Comparison of ENCODE assay signal across 8 mouse cellular contexts in the genomic region with DNA sequence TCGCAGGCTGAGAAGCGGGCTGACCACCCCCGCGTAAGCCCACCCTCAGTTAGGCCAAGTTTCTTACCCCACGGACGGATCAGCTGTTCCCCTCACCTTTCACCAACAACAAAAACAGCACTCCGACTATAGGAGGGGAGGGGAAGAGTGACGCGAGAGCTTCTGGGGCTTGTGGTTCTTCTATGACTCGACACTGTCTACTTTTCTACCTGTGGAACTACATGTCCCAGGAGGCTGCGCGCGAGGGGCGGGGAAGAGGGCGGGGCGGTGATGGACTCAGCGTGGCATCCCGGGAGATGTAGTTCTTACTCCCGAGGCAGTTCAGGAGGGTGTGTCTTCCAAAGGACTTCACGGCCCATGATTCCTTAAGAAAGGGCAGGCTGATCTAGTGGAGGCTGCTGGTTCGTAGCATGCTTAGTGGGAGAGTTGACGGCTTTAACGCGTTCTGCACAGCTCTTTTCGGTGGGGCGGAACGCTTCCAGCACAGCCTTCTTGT. TPM values are rescaled to one million over a fixed set of nuclear protein-coding genes. Genes with fewer than 3 reads are reported as not detected.
DNase-seq lines count a peak whose midpoint lies in the region; ATAC-seq lines count a peak whose summit lies in the region.

A gene (minus strand): TSS at position 199 of the 496 bp plus-strand sequence.

- H3K36me3 ChIP-seq in heart, embryonic 14.5 days (ENCODE audit: control insufficient read depth, insufficient read depth, low read length): peaks cover 27% of the 10 kb centered on the region
- H3K36me3 ChIP-seq in liver, embryonic 13.5 days: no peaks in the 10 kb centered on the region
- H3K36me3 ChIP-seq in stomach, embryonic 16.5 days (ENCODE audit: control insufficient read depth, insufficient read depth, low read length): no peaks in the 10 kb centered on the region

- peak within 1 kb of the TSS; percentile 78 to 97 for H3K4me3 ChIP-seq in heart, embryonic 14.5 days (ENCODE audit: control insufficient read depth in 1 of 2, insufficient read depth in 1 of 2, low read depth in 1 of 2, low read length in 2 of 2)
- H3K4me3 ChIP-seq in liver, embryonic 13.5 days (replicated peaks): peak within 1 kb of the TSS; percentile 75
- H3K4me3 ChIP-seq in stomach, embryonic 16.5 days (replicated peaks; ENCODE audit: low read length): peak within 1 kb of the TSS; percentile 64

- no peaks in the 10 kb centered on the region for H3K9me3 ChIP-seq in heart, embryonic 14.5 days (ENCODE audit: control insufficient read depth, low read length)
- no peaks in the 10 kb centered on the region for H3K9me3 ChIP-seq in liver, embryonic 13.5 days (replicated peaks)
- no peaks in the 10 kb centered on the region for H3K9me3 ChIP-seq in stomach, embryonic 16.5 days (replicated peaks; ENCODE audit: control insufficient read depth, low read length)

- peak within 1 kb of the TSS; percentile 87 for H3K9ac ChIP-seq in heart, embryonic 14.5 days (ENCODE audit: low read length)
- peak within 1 kb of the TSS; percentile 80 for H3K9ac ChIP-seq in liver, embryonic 13.5 days
- peak within 1 kb of the TSS; percentile 73 for H3K9ac ChIP-seq in stomach, embryonic 16.5 days (ENCODE audit: low read length)

- peak; percentile 99 for ATAC-seq in CD4-positive, CD25-positive, alpha-beta regulatory T cell, adult 4 months
- peak; percentile 99 for ATAC-seq in heart, embryonic 14.5 days (ENCODE audit: insufficient number of reproducible peaks, insufficient read depth, low FRiP score, low read depth)
- ATAC-seq in liver, embryonic 13.5 days (ENCODE audit: low read depth): peak; percentile 100
- ATAC-seq in stomach, embryonic 16.5 days (ENCODE audit: insufficient read depth, low FRiP score): peak; percentile 100

- DNase-seq in c-Kit-negative CD71-positive TER-119-positive erythroid progenitor cells, embryonic 14.5 days (ENCODE audit: low read depth, low spot score): peak; percentile 93
- DNase-seq in fibroblast of lung, adult 2 months (ENCODE audit: low read depth): peak; percentile 99
- DNase-seq in kidney, postnatal 14 days: peak; percentile 98
- DNase-seq in liver, embryonic 13.5 days: peak; percentile 90
- DNase-seq in neural tube, embryonic 10.5 days (ENCODE audit: extremely low spot score, low spot score): peak; percentile 99

- under 1% methylated on average over 27 of the region's 27 CpGs for WGBS in heart, embryonic 14.5 days
- 4% methylated on average over 27 of the region's 27 CpGs for WGBS in liver, embryonic 13.5 days (ENCODE audit: insufficient replicate concordance)
- WGBS in stomach, embryonic 16.5 days: under 1% methylated on average over 27 of the region's 27 CpGs

- peaks cover 8 to 11% of the 10 kb centered on the region in 2 experiments; a peak in 3 of 4 replicates for H3K4me1 ChIP-seq in heart, embryonic 14.5 days (ENCODE audit: control insufficient read depth in 2 of 2, insufficient read depth in 2 of 2, low read length in 2 of 2)
- peaks cover 20% of the 10 kb centered on the region for H3K4me1 ChIP-seq in liver, embryonic 13.5 days (replicated peaks)
- H3K4me1 ChIP-seq in stomach, embryonic 16.5 days (ENCODE audit: control insufficient read depth, insufficient read depth, low read length): peaks cover 6% of the 10 kb centered on the region

- no peaks in the 10 kb centered on the region for H3K27me3 ChIP-seq in heart, embryonic 14.5 days (ENCODE audit: control insufficient read depth, insufficient read depth, low read length)
- H3K27me3 ChIP-seq in liver, embryonic 13.5 days: no peaks in the 10 kb centered on the region
- H3K27me3 ChIP-seq in stomach, embryonic 16.5 days (ENCODE audit: control insufficient read depth, insufficient read depth, low read length): no peaks in the 10 kb centered on the region

- H3K4me2 ChIP-seq in heart, embryonic 14.5 days (ENCODE audit: low read length): peak within 1 kb of the TSS; percentile 85
- peak within 1 kb of the TSS; percentile 73 for H3K4me2 ChIP-seq in liver, embryonic 13.5 days
- H3K4me2 ChIP-seq in stomach, embryonic 16.5 days (ENCODE audit: low read depth, low read length): peak within 1 kb of the TSS; percentile 64

- peak within 1 kb of the TSS; percentile 93 to 94 for H3K27ac ChIP-seq in heart, embryonic 14.5 days (replicated peaks in 1 of 2; ENCODE audit: control insufficient read depth in 1 of 2, insufficient read depth in 1 of 2, low read depth in 2 of 2, low read length in 2 of 2)
- peak within 1 kb of the TSS; percentile 1; the same call in 1 of the 2 replicates for H3K27ac ChIP-seq in liver, embryonic 13.5 days
- H3K27ac ChIP-seq in stomach, embryonic 16.5 days (ENCODE audit: low read length): 0 out of 2 replicates have a peak within 1 kb of the TSS, but pooled peaks have one; percentile 35

RNA-seq across cellular contexts. Expression of the gene that starts here (rescaled TPM):
- 10 to 100 TPM; 37.8 to 60.1 TPM for polyA plus RNA-seq in CD4-positive, CD25-positive, alpha-beta regulatory T cell, adult 4 months (2017; shearing (Covaris generic))
- 66.2 and 66.5 TPM in 2 replicates for polyA plus RNA-seq in heart, embryonic 14.5 days (2014; fragmentation: Nextera tagmentation; extraction: Ambion mirVana)
- 9.0 and 11.3 TPM in 2 replicates for polyA plus RNA-seq in liver, embryonic 13.5 days (2015; fragmentation: Nextera tagmentation; extraction: Ambion mirVana)
- 36.8 and 37.7 TPM in 2 replicates for polyA plus RNA-seq in stomach, embryonic 16.5 days (2015; fragmentation: Nextera tagmentation; extraction: Ambion mirVana)

Comparison
In these comparisons a context has a peak if more than half of its experiments do, and no peak if none do; other contexts are left out.
1. Peak in every context shown above with its lines: DNase-seq, ATAC-seq, H3K4me3 ChIP-seq and H3K27ac ChIP-seq.
2. H3K27ac ChIP-seq: peak in every context shown above with its lines; median percentile 94 in heart, embryonic 14.5 days; 35 in stomach, embryonic 16.5 days; 1 in liver, embryonic 13.5 days.